Mouse (Mus musculus) megakaryocyte-erythroid progenitor cell, adult 5-6 weeks (primary cell): ENCODE measurements around the gene Gm27029. TPM values are rescaled to one million over a fixed set of nuclear protein-coding genes. Genes with fewer than 3 reads are reported as not detected.
"Not testable (repeated sequence)": the region's sequence is repeated elsewhere in the genome, so short reads cannot be mapped to it uniquely, and the experiment has no call there.

Experiments
- ATAC-seq: replicated peaks from 2 replicates; pipeline ENCODE4 v1.8.0; 2016; ENCODE audit warnings: mild to moderate bottlenecking, inconsistent platforms; ENCODE audit not compliant: severe bottlenecking, poor library complexity, low FRiP score, low TSS enrichment
- total RNA-seq, 2 experiments: library from RNA; stranded (forward) in 1 of 2; stranded (reverse) in 1 of 2; fragments of 200-1000, 215-1000 nt in 1 of 2; fragments of >200 nt in 1 of 2; fragmentation: Nextera tagmentation in 1 of 2; gene quantifications; 2 replicates each; pipeline ENCODE4 v1.2.3; 2014 to 2017

Gm27029 gene
- total RNA-seq, 2 experiments from 2014 or later = 7.1 TPM; not detected in 1

DNA sequence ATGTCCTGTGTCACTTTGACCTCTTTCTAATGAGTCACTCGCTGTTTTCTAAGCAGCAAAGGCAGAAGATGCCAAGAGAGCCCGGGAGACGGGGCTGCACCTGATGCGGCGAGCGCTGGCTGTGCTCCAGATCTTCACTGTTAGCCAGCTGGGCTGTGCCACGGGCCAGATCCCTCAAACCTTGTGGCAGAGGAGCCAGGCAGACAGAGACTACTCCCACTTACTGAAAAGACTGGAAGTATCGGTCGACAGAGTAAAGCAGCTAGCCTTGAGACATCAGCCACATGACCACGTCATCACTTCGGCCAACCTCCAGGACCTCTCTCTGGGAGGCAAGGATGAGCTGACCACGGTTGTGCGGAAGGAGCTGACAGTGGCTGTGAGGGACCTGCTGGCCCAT, 8.8 kb upstream of the Gm27029 start:
- ATAC-seq = no peak

GRCm38 (mm10) chr11:101431327-101431726, 6.7 kb upstream of the Gm27029 start:
- no peak for ATAC-seq

- ATAC-seq = no peak
Observed at GRCm38 (mm10) chr11:101426165-101426564, 1.6 kb upstream of the Gm27029 start.

DNA sequence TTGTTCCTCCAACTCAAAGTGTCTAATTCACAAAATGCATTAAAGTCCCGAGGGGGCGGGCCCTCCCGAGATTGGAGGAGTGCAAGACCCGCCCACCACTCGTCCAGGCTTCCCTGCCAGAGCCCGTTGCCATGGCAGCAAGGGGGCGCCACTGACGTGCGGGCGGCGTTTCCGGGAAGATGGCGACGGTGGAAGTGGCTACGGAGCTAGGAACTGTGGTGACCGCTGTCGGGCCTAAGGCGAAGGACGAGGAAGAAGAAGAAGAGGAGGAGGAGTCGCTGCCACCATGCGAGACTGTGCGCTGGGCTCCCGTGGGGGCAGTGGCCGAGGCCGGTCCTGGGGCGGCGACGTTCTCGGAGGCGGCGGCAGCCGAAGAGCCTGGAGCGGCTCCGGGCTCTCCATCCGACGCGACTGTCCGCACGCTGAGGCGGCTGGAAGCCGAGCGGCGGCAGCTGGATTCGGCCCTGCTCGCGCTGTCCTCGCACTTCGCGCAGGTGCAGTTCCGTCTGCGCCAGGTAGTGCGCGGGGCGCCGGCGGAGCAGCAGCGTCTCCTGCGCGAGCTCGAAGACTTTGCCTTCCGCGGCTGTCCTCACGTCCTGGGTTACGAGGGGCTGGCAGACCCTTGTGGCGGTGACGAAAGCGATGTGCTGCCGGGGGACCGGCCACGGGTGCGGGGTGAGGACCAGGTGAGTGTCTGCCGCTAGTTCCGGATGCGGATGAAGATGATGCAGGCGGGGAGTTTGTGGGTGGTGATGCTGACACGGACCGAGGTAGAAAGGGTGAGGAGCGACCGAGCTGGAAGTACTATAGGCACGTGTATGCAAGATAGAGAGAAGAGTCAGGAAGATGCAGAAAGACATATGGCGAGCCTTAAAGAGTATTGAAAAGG, 573 bp upstream of the Gm27029 start, which contains the start of the genes Rundc1 and Ptges3l:
Rundc1 (plus strand) TSS at position 161 of the 889 bp plus-strand sequence.
Ptges3l (minus strand) TSS at position 409 of the 889 bp plus-strand sequence.
- ATAC-seq = peak; percentile 91

GRCm38 (mm10) chr11:101420148-101420547, 4.4 kb downstream of the Gm27029 start:
- ATAC-seq = no peak

DNA sequence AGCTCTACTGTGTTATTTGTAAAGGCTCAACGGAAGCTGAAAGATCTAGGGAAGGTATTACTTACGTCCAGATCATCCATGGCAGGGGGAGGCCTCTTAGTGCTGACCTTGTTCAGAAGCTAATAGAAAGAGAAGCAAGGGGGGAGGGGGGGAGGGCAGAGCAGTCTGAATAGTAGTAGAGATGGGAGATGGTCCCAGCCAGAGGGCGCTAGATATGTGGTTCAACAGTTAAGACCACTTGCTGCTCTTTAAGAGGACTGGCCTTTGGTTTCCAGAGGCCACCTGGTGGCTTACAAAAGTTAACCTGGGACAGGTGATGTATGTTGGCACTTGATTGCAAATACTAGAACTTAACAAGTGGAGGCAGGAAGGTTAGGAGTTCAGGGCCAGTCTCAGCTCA, 5.0 kb downstream of the Gm27029 start:
- ATAC-seq = no peak

DNA sequence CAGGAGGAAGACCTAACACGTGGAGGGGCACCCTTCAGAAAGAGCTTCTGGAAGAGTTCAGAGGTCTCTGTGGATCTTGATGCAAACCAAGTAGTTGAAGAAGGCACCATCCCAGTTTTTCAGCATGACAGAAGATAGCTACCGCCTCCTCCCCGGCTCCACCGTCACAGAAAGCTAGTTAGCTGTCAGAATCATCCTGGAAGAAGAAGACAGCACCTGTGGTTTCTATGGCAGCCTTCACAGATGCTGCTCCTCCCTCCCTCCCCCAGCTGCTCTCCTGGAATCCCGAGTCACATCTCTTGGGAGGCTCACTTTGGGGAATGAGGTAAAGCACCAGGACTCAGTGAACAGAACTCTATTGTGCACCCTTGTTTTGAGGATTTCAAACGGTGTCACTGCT, 5.6 kb downstream of the Gm27029 start:
- ATAC-seq = no peak

- peak; percentile 46 for ATAC-seq
Observed at GRCm38 (mm10) chr11:101417101-101417855, 7.3 kb downstream of the Gm27029 start, which contains the start of gene Aarsd1. Gene Aarsd1, minus strand, starts transcription at chr11:101417615.

DNA sequence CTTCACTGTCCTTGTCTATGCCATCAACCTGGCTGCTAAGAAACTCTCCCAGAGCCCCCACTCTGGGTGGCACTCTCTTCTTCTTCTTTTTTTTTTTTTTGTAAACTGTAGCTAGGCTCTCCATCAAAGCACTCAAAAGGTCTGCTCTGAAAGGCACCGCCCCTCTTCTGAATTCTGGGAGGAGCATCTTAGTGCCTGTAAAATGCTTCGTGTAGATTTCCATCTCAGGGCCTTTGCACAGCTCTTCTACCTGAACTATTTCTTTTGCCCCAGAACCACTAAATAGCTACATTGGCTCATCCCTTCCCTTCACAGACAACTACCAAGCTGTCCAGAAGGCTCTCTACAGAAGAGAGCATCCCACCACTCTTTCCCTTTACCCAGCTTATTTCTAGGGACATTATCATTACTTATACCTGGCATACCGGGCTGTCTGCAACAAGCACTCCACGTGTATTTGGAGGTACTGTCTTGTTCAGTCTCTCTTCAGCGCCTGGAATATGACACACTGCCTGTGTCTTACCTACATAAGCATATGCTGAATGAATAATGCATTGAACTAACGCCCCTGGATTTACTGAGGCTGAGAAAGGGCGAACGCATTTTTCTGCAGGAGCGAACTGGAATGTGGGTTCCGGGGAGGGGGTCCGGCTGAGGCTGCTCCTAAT, 8.0 kb downstream of the Gm27029 start:
- peak; percentile 71 for ATAC-seq

DNA sequence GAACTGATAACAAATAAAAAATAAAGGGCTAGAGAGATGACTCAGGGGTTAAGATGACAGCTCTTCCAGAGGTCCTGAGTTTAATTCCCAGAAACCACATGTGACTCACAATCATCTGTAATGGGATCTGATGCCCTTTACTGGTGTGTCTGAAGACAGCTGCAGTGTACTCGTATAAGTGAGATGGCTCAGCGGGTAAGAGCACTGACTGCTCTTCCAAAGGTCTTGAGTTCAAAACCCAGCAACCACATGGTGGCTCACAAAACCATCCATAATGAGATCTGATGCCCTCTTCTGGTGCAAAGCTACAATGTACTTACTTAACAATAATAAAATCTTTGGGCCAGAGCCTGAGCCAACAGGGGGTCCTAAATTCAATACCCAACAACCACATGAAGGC, 9.3 kb downstream of the Gm27029 start:
- no peak for ATAC-seq

- ATAC-seq = peak; percentile 61
Observed at GRCm38 (mm10) chr11:101395110-101395509, 29.5 kb downstream of the Gm27029 start.

DNA sequence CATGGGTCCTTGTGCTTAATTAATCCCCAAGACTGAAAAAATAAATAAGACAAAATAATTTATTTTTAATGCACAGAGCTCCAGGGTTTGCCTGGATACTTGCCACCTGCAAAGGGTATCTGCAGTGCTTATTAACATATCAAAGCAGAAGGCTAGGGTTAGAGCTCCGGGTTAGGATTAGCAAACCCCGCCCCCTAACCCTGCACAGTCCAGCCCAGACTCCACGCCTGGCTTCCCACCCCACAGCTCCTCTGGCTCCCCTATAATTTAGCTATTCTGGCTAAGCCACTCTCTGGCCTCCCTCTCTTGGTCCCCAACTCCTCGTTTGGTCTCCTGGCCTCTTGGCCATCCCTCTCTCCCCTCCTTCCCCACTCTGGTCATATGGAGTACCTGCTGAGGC, 42.8 kb downstream of the Gm27029 start:
- peak; percentile 61 for ATAC-seq

DNA sequence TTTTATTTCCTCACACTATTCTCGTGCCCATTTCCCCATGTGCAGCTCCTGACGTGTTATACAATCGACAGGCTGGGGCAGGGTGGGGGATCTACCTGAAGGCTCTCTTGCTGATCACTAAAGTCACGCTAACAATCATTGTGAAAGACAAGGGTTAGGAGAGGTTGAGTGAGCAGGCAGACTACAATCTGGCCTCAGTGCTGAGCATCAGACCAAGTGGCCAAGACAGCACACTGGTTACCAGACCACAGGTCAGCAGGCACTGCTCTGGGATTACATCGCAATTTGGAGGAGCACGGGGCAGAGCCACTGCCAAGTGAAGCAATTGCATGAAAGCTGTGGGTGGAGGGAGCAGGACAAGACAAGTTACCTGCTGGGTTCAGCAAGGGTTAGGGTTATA, 45.7 kb downstream of the Gm27029 start:
- ATAC-seq = no peak

DNA sequence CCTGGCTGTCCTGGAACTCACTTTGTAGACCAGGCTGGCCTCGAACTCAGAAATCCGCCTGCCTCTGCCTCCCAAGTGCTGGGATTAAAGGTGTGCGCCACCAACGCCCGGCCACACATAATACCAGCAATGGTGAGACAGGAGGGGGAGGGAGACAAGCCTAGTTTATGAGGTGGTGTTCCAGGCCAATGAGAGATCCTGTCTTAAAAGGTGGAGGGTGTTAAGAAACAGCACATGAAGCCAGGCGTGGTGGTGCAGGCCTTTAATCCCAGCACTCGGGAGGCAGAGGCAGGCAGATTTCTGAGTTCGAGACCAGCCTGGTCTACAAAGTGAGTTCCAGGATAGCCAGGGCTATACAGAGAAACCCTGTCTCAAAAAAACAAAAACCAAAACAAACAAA, 46.4 kb downstream of the Gm27029 start:
- ATAC-seq = not testable (repeated sequence)

GRCm38 (mm10) chr11:101374421-101374938, 50.1 kb downstream of the Gm27029 start:
- no peak for ATAC-seq

- ATAC-seq = no peak
Observed at GRCm38 (mm10) chr11:101370141-101370540, 54.5 kb downstream of the Gm27029 start.

DNA sequence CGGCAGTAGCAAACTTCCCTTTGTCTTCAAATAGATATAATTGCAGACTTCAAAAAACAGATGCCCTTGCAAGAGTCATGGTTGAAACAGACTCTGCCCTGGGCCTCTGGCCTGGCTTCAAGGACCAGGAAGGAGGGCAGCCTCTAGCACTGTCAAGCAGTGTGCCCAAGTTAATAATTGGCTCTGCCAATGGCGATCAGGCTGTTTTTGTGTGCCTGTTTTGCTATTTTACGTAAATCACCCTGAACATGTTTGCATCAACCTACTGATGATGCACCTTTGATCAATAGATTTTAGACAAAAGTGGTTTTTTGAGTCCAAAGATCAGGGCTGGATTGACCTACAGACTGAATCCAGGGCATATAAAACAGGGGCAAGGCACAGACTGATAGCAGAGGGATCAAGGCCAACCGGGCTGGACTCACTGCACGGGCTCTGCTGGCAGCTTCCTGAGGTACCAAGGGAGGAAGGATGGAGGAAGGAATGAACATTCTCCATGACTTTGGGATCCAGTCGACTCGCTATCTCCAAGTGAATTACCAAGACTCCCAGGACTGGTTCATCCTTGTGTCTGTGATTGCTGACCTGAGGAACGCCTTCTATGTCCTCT, 57.2 kb downstream of the Gm27029 start, which contains the start of gene G6pc:
G6pc (plus strand) TSS at position 236 of the 610 bp plus-strand sequence.
- no peak for ATAC-seq

GRCm38 (mm10) chr11:101364531-101364931, 60.1 kb downstream of the Gm27029 start:
- ATAC-seq = 0 out of 2 replicates have a peak, but pooled peaks have one; percentile 59

GRCm38 (mm10) chr11:101360651-101361113, 63.9 kb downstream of the Gm27029 start:
- no peak for ATAC-seq
